Mouse (Mus musculus) T-helper 17 cell (primary cell): ENCODE results near the gene Zfp105.

Experiments used
- in situ Hi-C, 2 experiments: fragments of 300-600 bp; cut with MboI, MseI; formaldehyde crosslinking; loops; 1 replicate in 1 of 2; 2 replicates in 1 of 2; pipeline ENCODE4 v1.15.1; 2025; ENCODE audit warnings: high pct_unique_total_duplicates in 2 of 2

Gene Zfp105

GRCm38 (mm10) chr9:122922936-122923381 lies at the start of gene Zfp105:
Zfp105 (plus strand) TSS chr9:122923072.
- in situ Hi-C loops, result loop anchor here in 1 of 2 experiments (5.0 kb wide), 1 partner anchor 551 kb away; no protein-coding TSS in a partner anchor

- in situ Hi-C loops, result no loop called here
Observed at GRCm38 (mm10) chr9:122874653-122875052, 48.2 kb upstream of the Zfp105 start.

GRCm38 (mm10) chr9:122875145-122875544 lies 47.7 kb upstream of the Zfp105 start:
- in situ Hi-C loops, result no loop called here

GRCm38 (mm10) chr9:122885385-122885784 lies 37.5 kb upstream of the Zfp105 start, which contains the start of gene Zkscan7:
Zkscan7 (plus strand) TSS chr9:122885685.
- in situ Hi-C loops, result loop anchor here in 1 of 2 experiments (10.0 kb wide), 1 partner anchor 1311 kb away; no protein-coding TSS in a partner anchor

- in situ Hi-C loops, result loop anchor here in 1 of 2 experiments (10.0 kb wide), 1 partner anchor 1312 kb away; no protein-coding TSS in a partner anchor
Observed at GRCm38 (mm10) chr9:122886372-122887179, 36.3 kb upstream of the Zfp105 start.

GRCm38 (mm10) chr9:122901047-122901446 lies 21.8 kb upstream of the Zfp105 start:
- in situ Hi-C loops, result no loop called here

- in situ Hi-C loops, result no loop called here
Observed at GRCm38 (mm10) chr9:122902717-122903535, 19.9 kb upstream of the Zfp105 start.

- in situ Hi-C loops, result loop anchor here in 1 of 2 experiments (5.0 kb wide), 1 partner anchor 550 kb away; no protein-coding TSS in a partner anchor
Observed at GRCm38 (mm10) chr9:122922436-122922835, 436 bp upstream of the Zfp105 start.

- in situ Hi-C loops, result no loop called here
Observed at GRCm38 (mm10) chr9:122928915-122929314, 6.0 kb downstream of the Zfp105 start.

- in situ Hi-C loops, result loop anchor here in 1 of 2 experiments (10.0 kb wide), 1 partner anchor 216 kb away; no protein-coding TSS in a partner anchor
Observed at GRCm38 (mm10) chr9:122950643-122951475, 28.0 kb downstream of the Zfp105 start, which contains the start of the genes 1110059G10Rik and Kif15. 1110059G10Rik (minus strand) TSS chr9:122951000. Kif15 (plus strand) TSS chr9:122951046.
